Mouse (Mus musculus) liver, embryonic 13.5 days (tissue): ENCODE results near the gene Pdcd6ip. TPM values are rescaled to one million over a fixed set of nuclear protein-coding genes. Genes with fewer than 3 reads are reported as not detected.

Experiments used
- ATAC-seq: fragments of 200-750 bp; cut with Nextera tagmentation; 2 replicates; pipeline ENCODE4 v1.8.0; 2017; ENCODE audit warnings: low read depth, mild to moderate bottlenecking, moderate number of reproducible peaks, moderate library complexity
- DNase-seq: peaks from one replicate; pipeline ENCODE4 v3.0.0; 2022
- H3K27ac ChIP-seq: fragments of 300-500 bp; sonication (generic); 2 replicates; pipeline ENCODE4 v1.5.1; 2015; ENCODE audit warnings: moderate library complexity, mild to moderate bottlenecking, inconsistent platforms
- H3K27me3 ChIP-seq: fragments of 300-500 bp; sonication (generic); 2 replicates; pipeline ENCODE4 v1.6.1; 2015; ENCODE audit warnings: mild to moderate bottlenecking, inconsistent platforms
- H3K36me3 ChIP-seq: fragments of 300-500 bp; sonication (generic); 2 replicates; pipeline ENCODE4 v1.6.1; 2015; ENCODE audit warnings: mild to moderate bottlenecking, inconsistent platforms
- H3K4me1 ChIP-seq: fragments of 300-500 bp; sonication (generic); replicated peaks from 2 replicates; pipeline ENCODE4 v1.6.1; 2015; ENCODE audit warnings: inconsistent platforms
- H3K4me2 ChIP-seq: fragments of 300-500 bp; sonication (generic); 2 replicates; pipeline ENCODE4 v1.6.1; 2015; ENCODE audit warnings: inconsistent platforms, mild to moderate bottlenecking, moderate library complexity
- H3K4me3 ChIP-seq: fragments of 300-500 bp; sonication (generic); replicated peaks from 2 replicates; pipeline ENCODE4 v1.5.1; 2015; ENCODE audit warnings: mild to moderate bottlenecking, inconsistent platforms
- H3K9ac ChIP-seq: fragments of 300-500 bp; sonication (generic); 2 replicates; pipeline ENCODE4 v1.6.1; 2015; ENCODE audit warnings: mild to moderate bottlenecking, inconsistent platforms
- H3K9me3 ChIP-seq: fragments of 300-500 bp; sonication (generic); replicated peaks from 2 replicates; pipeline ENCODE4 v1.6.1; 2016; ENCODE audit warnings: inconsistent platforms
- WGBS: fragments of 180-500 bp; shearing (Covaris S2); methylation state at CpG from one replicate; pipeline ENCODE4 v1.1.7; 2015; ENCODE audit not compliant: insufficient replicate concordance; 5-methylcytosine and 5-hydroxymethylcytosine counted together
- polyA plus RNA-seq: library from polyadenylated mRNA; unstranded; fragments of >200 nt; fragmentation: Nextera tagmentation; extraction: Ambion mirVana; gene quantifications from 2 replicates; pipeline ENCODE4 v1.2.1, GENCODE M21; 2015

Pdcd6ip gene
- polyA plus RNA-seq, result 37.5 and 50.6 TPM in 2 replicates

GRCm38 (mm10) chr9:113707481-113708360 is at the start of gene Pdcd6ip:
Gene Pdcd6ip, minus strand, starts transcription at chr9:113708259.
- no peaks in the 10 kb centered on the region for H3K27me3 ChIP-seq
- H3K27ac ChIP-seq, result peak within 1 kb of the TSS; percentile 88
- H3K4me2 ChIP-seq, result peak within 1 kb of the TSS; percentile 78
- peak within 1 kb of the TSS; percentile 93 for H3K9ac ChIP-seq
- 0 out of 2 replicates have a peak, but pooled peaks cover 2% of the 10 kb centered on the region for H3K36me3 ChIP-seq
- ATAC-seq (peak; percentile 90), DNase-seq (peak; percentile 88)
- under 1% methylated on average over 68 of the region's 77 CpGs for WGBS
- peaks cover 49% of the 10 kb centered on the region for H3K4me1 ChIP-seq
- no peaks in the 10 kb centered on the region for H3K9me3 ChIP-seq
- peak within 1 kb of the TSS; percentile 99 for H3K4me3 ChIP-seq

- H3K9me3 ChIP-seq, result peaks cover 8% of the 10 kb centered on the region
- H3K9ac ChIP-seq, result peak overlapping the region; percentile 56
- peak overlapping the region; percentile 72 for H3K4me2 ChIP-seq
- ATAC-seq (peak; percentile 95), DNase-seq (peak; percentile 73)
- H3K27me3 ChIP-seq, result no peaks in the 10 kb centered on the region
- WGBS, result 26% methylated on average over 15 of the region's 15 CpGs
- H3K36me3 ChIP-seq, result peaks cover 16% of the 10 kb centered on the region
- H3K4me3 ChIP-seq, result peak overlapping the region; percentile 37
- H3K27ac ChIP-seq, result peak overlapping the region; percentile 87
- H3K4me1 ChIP-seq, result peaks cover 58% of the 10 kb centered on the region
These were observed 48.0 kb upstream of the Pdcd6ip start for GRCm38 (mm10) chr9:113755888-113756719.

- Histone ChIP-seq H3K4me1 (peaks cover 27% of the 10 kb centered on the region), H3K4me2 (no peak overlapping the region), H3K4me3 (no peak overlapping the region), H3K27ac (no peak overlapping the region), H3K36me3 (peaks cover 11% of the 10 kb centered on the region), H3K9me3 (no peaks in the 10 kb centered on the region), H3K9ac (no peak overlapping the region), H3K27me3 (no peaks in the 10 kb centered on the region)
- 82% methylated on average over 7 of the region's 7 CpGs for WGBS
- no peak for DNase-seq
- no peak for ATAC-seq
These were observed 41.3 kb upstream of the Pdcd6ip start for GRCm38 (mm10) chr9:113749356-113749755.

- no peak for ATAC-seq
- Histone ChIP-seq H3K36me3 (peaks cover 7% of the 10 kb centered on the region; the same call in 1 of the 2 replicates), H3K9me3 (no peaks in the 10 kb centered on the region), H3K9ac (peak overlapping the region; percentile 0; the same call in 1 of the 2 replicates), H3K4me3 (peak overlapping the region; percentile 82), H3K27me3 (no peaks in the 10 kb centered on the region), H3K4me2 (peak overlapping the region; percentile 91), H3K27ac (peak overlapping the region; percentile 21; the same call in 1 of the 2 replicates), H3K4me1 (peaks cover 41% of the 10 kb centered on the region)
- DNase-seq, result no peak
- WGBS, result 51% methylated on average over 3 of the region's 3 CpGs
These were observed 35.2 kb upstream of the Pdcd6ip start for GRCm38 (mm10) chr9:113743291-113743690.

- DNase-seq, result no peak
- Histone ChIP-seq H3K9me3 (no peaks in the 10 kb centered on the region), H3K9ac (peak overlapping the region; percentile 92), H3K27me3 (no peaks in the 10 kb centered on the region), H3K27ac (peak overlapping the region; percentile 83), H3K4me2 (peak overlapping the region; percentile 91), H3K4me1 (peaks cover 41% of the 10 kb centered on the region), H3K36me3 (no peaks in the 10 kb centered on the region), H3K4me3 (peak overlapping the region; percentile 82)
- no peak for ATAC-seq
- 4% methylated on average over 17 of the region's 17 CpGs for WGBS
These were observed 34.3 kb upstream of the Pdcd6ip start for GRCm38 (mm10) chr9:113742361-113742794.

- DNase-seq (peak; percentile 46), ATAC-seq (peak; percentile 73)
- no peaks in the 10 kb centered on the region for H3K9me3 ChIP-seq
- peak overlapping the region; percentile 92 for H3K9ac ChIP-seq
- under 1% methylated on average over 64 of the region's 64 CpGs for WGBS
- peak overlapping the region; percentile 82 for H3K4me3 ChIP-seq
- peak overlapping the region; percentile 83 for H3K27ac ChIP-seq
- no peaks in the 10 kb centered on the region for H3K36me3 ChIP-seq
- peaks cover 41% of the 10 kb centered on the region for H3K4me1 ChIP-seq
- H3K27me3 ChIP-seq, result no peaks in the 10 kb centered on the region
- peak overlapping the region; percentile 91 for H3K4me2 ChIP-seq
These were observed 33.6 kb upstream of the Pdcd6ip start for GRCm38 (mm10) chr9:113741637-113742137.

DNA sequence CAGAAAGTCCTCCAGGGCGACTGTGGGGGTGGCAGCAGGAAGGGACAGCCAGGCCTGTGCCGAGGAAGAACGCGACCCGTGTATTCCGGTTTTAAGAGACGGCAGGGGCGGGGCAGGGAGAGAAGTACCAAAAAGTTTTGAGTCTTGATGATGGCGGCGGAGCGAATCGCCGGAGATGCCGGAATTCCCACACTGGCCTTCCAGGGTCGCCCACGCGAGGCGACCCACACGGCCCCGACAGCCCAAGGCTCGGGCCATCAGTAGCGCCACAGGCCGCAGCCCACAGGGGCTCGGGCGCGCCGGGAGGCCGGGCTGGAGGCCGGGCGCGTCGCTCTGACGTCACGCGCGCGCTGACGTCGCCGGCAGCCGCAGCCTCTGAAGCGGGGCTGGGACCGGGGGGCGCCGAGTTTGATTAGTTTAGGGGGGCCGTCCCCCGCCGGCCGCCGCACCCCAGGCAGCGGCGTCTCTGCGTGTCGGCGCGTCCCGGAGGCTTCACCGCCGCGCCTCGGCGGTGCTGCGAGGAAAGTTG is 33.1 kb upstream of the Pdcd6ip start, which contains the start of gene Clasp2:
Gene Clasp2, plus strand, starts transcription at position 366 of the 529 bp plus-strand sequence.
- no peaks in the 10 kb centered on the region for H3K9me3 ChIP-seq
- H3K4me2 ChIP-seq, result peak within 1 kb of the TSS; percentile 91
- WGBS, result under 1% methylated on average over 63 of the region's 63 CpGs
- H3K27ac ChIP-seq, result peak within 1 kb of the TSS; percentile 83
- H3K27me3 ChIP-seq, result no peaks in the 10 kb centered on the region
- ATAC-seq (peak; percentile 93), DNase-seq (peak; percentile 68)
- H3K9ac ChIP-seq, result peak within 1 kb of the TSS; percentile 92
- peak within 1 kb of the TSS; percentile 82 for H3K4me3 ChIP-seq
- peaks cover 41% of the 10 kb centered on the region for H3K4me1 ChIP-seq
- H3K36me3 ChIP-seq, result no peaks in the 10 kb centered on the region

DNA sequence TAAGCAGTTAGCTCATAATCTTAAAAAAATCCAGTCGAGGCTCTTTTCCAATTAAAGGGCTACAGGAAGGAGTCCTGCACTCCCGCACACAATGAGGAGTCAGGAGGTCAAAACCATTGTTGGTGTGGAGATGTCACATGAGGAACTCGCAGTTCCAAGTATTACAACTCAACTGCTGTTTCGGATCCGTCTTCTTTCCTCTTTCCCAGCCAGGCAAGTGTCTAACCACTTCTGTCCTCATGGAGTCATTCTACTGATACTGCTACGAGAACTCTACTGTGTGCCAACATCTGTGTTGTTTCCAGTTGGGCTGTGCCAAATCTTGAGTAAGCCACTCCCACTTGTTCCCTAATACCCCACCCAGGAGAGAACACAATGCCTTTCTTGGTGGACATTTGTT is 30.9 kb upstream of the Pdcd6ip start:
- Histone ChIP-seq H3K27ac (no peak overlapping the region), H3K4me2 (no peak overlapping the region), H3K9me3 (no peaks in the 10 kb centered on the region), H3K9ac (no peak overlapping the region), H3K36me3 (no peaks in the 10 kb centered on the region), H3K27me3 (no peaks in the 10 kb centered on the region), H3K4me3 (no peak overlapping the region), H3K4me1 (peaks cover 27% of the 10 kb centered on the region)
- ATAC-seq (no peak), DNase-seq (no peak)
- WGBS, result 63% methylated on average over 6 of the region's 6 CpGs

DNA sequence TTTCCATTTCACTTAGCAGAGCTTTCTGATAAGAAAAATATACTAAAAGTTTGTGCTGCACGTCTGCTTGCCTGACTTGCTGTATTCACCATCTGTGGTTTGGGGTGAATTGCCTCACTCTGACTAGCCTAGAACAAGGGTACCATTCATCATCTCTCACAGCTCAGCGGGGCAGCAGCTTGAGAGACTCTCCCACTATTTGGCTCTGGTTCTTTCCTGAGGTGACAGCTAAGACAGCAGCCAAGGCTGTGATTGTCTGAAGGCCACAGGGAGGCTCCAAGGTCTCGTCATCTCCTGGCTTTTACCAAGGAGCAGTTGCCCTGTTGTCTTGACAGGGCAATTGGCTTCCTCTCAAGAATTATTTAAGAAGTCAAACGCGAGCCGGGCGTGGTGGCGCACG is 30.0 kb upstream of the Pdcd6ip start:
- H3K9me3 ChIP-seq, result no peaks in the 10 kb centered on the region
- no peak overlapping the region for H3K9ac ChIP-seq
- DNase-seq (no peak), ATAC-seq (no peak)
- no peak overlapping the region for H3K4me3 ChIP-seq
- no peaks in the 10 kb centered on the region for H3K36me3 ChIP-seq
- no peak overlapping the region for H3K4me2 ChIP-seq
- no peaks in the 10 kb centered on the region for H3K27me3 ChIP-seq
- 71% methylated on average over 9 of the region's 9 CpGs for WGBS
- peaks cover 18% of the 10 kb centered on the region for H3K4me1 ChIP-seq
- no peak overlapping the region for H3K27ac ChIP-seq

DNA sequence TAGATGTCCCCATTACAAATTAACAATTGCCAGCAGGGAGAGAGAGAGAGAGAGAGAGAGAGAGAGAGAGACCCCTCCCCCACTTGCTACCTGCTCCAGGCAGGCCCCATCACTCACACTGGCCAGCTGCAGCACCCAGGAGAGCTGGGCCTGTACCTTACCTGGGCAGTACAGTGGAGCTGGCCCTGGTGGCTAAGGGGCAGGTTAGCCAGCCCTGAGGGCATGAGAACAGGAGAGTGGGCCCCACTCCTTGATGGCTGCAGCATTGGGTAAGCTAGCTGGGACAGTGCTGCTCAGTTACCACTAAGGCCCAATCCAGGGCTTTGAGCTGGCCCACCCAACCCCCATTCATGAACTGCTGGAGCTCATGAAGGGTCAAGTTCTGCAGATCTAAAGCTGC is 27.9 kb upstream of the Pdcd6ip start:
- Histone ChIP-seq H3K4me3 (no peak overlapping the region), H3K36me3 (no peaks in the 10 kb centered on the region), H3K4me1 (peaks cover 9% of the 10 kb centered on the region), H3K4me2 (no peak overlapping the region), H3K9me3 (no peaks in the 10 kb centered on the region), H3K27me3 (no peaks in the 10 kb centered on the region), H3K27ac (no peak overlapping the region), H3K9ac (no peak overlapping the region)
- DNase-seq (no peak), ATAC-seq (peak; percentile 30; the same call in 1 of the 2 replicates)

GRCm38 (mm10) chr9:113731540-113731939 is 23.5 kb upstream of the Pdcd6ip start:
- H3K4me3 ChIP-seq, result no peak overlapping the region
- WGBS, result 65% methylated on average over 3 of the region's 3 CpGs
- H3K27ac ChIP-seq, result no peak overlapping the region
- no peak for DNase-seq
- no peaks in the 10 kb centered on the region for H3K4me1 ChIP-seq
- H3K9ac ChIP-seq, result no peak overlapping the region
- no peak for ATAC-seq
- H3K27me3 ChIP-seq, result no peaks in the 10 kb centered on the region
- no peak overlapping the region for H3K4me2 ChIP-seq
- no peaks in the 10 kb centered on the region for H3K36me3 ChIP-seq
- H3K9me3 ChIP-seq, result no peaks in the 10 kb centered on the region
